Mouse (Mus musculus) spleen, postnatal 36 days (tissue): ENCODE measurements around the gene Zfp219.
A peak's percentile ranks its signal among the peaks of the same experiment; 100 is the strongest.

Experiments used
- DNase-seq, 2 experiments: peaks; one replicate each; pipeline ENCODE4 v3.0.0; 2022; ENCODE audit warnings: low spot score in 2 of 2, mixed read lengths in 1 of 2

The Zfp219 gene

DNA sequence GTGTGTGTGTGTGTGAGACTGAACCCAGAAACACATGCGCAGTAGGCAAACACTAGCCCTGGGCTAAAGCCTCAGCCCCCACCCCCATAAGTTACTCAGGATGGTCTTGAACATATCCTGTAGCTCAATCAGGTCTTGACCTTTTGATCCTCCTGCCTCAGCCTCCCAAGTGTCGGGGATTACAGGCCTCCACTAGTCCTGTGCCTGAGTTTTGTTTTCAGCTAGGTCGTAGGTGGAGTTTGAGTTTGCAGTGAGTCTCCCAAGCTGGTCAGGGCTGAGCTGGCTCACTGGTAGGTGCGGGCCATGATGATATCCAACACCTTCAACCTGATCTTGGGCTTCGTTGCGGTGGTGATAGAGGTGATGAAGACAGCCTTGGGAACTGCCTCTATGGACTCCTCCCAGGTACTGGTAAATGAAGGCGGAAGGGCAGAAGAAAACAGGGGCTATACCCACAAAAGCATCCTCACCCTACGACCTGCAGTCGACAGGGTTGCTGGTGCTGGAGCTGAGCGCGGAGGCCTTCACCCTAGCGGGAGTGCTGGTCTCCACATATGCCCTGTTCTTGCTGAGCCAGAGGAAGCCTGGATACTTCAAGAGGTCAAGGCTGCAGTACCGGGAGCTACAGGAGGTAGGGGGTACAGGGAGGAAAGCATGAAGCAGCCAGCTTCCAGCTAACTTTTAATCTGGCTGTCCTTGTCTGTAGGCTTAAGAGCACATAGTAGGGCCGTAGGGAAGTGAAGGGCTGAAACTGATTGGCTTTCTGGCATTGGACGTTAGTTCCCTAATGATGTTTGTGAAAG lies 2.1 kb downstream of the Zfp219 start:
- no peak for DNase-seq

DNA sequence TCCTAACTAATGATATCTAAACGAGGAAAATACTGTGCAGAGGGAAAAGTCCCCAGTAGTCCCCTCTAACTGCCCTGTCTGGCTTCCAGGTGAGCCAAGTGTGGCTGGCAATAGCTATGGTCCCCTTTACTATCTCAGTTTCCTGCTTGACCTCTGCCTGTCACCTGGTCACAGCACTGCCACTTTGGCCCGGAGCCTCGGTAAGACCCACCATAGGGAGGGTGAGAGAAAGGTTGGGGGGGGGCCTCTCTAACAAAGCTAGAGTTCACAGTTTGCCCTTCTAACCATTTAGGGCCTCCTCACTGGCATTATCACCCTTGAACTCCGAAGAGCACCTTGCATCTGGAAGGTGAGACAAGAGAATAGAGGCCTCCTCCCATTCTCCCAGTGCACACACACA lies 2.9 kb downstream of the Zfp219 start:
- DNase-seq, result no peak

DNA sequence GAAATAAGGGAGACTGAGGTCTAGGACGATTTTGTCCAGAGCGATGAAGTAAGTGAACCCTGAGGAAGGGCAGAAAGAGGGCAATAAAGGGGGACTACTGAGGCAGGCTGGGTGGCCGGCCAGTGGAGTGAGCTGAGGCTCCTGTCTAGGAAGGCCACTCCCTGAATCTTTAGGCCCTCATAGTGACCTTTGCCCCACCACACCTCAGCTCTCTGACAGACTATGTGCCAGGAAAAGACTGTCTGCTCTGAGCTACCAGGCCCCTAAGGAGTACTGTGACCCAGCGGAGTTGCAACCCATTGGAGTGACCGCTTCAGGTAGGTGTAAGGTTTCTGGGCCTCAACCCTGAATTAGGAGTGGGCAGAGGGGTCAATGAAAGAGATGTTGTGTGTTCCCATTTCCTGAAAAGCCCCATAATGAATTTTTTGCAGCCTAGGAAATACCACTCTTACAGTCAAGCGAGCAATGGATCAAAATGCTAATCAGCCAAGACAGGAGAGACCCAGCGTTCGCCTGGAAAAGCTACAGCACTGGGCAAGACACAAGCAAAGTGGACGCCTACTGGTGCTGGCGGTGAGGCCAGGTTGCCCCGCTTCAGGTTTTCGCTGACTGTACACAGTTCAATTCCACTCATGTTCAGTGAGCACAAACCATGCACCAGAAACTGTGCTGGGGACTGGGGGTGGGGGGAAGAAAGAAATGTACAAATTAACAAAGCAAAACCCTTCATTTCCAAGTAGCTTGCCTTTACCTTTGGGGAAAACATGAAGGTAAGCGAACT lies 3.7 kb downstream of the Zfp219 start:
- DNase-seq, result no peak

DNA sequence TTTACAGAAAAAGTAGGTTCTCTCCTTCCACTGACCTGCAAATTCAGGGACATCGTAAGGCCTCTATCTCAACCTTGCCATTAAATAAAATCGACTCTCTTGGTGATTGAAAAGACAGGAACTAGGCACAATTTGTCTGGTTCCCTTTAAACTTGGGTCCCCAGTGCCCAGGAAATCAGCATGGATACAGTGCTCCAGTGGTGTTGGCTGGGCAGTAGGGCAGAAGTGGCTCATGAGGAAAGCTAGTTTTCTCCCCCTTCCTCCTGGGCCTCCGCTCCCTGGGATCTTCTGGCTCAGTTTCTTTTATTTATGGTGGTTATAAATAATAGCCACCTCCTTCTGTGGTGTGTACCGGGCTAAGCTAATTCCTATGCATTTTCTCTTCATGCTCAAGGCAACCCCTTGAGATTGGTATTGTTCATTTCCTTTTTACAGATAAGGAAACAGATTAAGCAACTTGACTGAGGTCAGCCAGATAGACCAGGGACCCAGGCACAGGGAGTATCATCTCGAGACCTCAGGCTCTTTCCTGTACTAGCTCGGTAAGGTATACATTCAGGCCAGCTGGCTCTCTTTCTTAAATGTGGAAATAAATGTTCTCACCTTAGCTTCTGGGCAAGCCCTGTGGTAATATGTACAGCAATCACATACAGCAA lies 5.0 kb downstream of the Zfp219 start, which contains the start of gene Tmem253:
TSS of gene Tmem253 (plus strand) at position 214 of the 656 bp plus-strand sequence.
- DNase-seq, result no peak

DNA sequence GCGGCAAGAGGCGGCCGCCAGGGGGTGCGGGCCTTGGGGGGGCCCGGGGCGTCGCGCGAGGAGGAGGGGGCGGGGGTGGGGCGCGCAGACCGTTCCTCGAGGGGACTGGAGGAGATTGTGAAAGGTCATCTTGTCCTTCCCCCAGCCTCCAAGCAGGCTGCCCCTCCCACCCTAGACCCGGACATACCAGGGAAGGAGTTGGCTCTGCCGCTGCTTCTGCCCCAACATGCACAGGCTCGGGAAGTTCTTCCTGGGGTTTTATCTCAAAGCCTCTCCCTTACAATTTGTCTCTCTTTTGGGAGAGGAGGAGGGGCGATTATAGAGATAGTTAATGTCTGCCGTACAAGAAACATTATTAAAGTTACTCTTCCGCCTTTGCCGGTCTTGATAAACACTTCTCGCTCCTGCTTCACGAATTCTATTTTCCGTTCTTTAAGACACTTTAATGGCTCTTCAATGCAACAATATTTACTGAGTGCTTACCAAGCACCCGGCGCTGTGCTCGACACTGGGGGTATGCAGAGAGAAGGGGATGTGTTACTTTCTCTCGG lies 5.7 kb downstream of the Zfp219 start:
- DNase-seq, result peak; percentile 38 to 41

DNA sequence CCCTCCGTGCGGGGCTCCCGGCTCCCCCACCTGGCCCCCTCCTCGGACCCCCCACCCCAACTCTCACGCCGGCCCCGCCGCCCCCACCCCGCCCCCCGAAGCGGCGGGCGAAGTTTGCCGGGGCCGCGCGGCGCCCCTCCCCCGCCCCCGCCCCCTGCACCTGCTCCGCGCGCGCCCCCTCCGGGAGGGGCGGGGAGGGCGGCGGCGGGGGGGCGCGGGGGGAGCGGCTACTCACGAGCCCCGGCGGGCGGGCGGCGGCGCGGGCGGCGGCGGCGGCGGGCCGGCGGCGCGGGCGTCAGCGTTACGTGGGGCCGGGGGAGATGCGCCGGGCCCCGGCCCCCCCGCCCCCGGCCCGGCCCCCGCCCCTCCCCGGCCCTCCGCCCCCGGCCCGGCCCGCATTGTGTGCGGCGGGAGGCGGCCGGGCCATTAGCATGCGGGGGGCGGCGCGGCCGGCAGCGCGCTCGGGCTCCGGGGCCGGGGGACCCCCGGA lies 6.2 kb downstream of the Zfp219 start:
- no peak for DNase-seq

DNA sequence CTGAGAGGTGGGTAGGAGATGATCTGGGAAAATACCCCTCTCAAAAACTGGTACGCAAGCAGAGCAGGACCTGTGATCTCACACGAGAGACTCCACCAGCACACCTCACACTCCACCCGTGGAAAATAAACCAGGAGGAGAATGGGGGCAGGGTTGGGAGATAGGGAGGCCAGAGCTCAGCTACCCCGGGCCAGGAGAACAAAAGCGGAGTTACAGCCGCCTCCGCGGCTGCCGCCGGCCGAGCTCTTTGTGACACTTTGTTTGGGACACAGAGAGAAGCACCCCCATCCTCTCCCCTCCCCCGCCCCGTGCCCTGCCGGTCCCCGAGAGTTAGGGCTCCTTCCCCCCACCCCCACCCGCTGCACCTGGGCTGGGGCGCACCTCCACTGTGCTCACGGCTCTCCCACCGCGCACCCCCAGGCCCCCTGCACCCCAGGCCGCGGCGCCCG lies 6.7 kb downstream of the Zfp219 start:
- DNase-seq, result peak in 1 of 2 experiments; percentile 23

DNA sequence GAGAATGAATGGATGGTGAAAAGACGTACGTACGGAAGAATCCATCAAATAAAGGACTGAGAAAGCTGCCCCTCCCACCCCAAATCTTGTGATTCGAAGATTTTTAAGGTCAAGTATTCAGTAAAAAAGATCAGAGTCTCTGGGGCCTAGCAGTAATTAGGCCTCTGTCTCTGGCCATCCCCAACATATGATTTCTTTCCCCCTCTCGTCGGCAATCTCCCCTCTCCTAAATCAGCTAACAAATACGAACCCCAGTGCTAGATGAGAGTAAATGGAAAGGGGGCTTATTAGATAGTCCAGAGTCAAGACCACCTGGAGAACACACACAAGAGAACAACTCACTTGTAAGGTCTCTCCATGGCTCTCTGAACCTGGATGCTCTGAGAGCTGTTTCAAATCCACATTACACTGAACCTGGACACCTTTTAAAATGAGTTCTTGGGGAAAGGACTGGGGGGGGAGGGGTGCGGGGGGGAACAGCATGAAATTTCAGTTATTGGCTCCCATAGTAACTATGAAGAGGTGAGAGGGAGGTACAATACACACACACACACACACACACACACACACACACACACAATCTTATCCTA lies 7.4 kb downstream of the Zfp219 start:
- no peak for DNase-seq

DNA sequence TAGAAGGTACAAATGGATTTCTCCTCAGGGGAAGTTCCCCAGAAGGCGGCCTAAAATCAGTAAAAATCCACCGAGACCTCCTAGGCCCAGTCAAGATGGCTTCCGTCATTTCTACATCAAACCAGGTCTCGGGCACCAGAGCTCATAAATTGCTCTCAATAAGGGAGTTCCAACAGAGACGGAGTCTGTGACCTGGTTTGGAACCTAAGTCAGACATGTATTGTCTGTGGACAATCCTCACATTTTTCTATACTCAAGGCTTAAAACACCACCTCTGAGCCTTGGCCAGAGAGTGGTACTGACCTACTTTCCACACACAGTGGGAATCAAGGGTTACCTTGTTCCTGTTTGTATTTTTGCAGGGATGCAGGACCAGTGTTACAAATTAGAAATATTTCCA lies 8.0 kb downstream of the Zfp219 start:
- no peak for DNase-seq

DNA sequence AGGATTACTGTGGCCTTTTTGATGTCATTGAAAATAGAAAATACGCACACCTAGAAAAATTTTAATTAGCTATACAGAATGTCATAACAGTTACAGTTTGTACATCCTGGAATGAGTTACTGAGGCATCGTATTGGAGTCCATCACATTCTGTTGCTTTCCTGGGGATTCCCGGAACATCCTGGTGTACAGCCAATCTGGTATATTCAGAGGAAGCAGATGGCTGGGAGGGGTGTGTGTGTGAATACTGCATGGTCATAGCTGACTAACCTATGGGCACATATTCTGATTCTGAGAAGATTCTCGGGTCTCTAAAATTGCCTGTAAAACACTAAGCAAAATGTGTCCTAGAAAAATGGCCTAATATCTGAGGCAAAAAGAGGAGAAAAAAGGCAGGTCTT lies 8.4 kb downstream of the Zfp219 start:
- no peak for DNase-seq

DNA sequence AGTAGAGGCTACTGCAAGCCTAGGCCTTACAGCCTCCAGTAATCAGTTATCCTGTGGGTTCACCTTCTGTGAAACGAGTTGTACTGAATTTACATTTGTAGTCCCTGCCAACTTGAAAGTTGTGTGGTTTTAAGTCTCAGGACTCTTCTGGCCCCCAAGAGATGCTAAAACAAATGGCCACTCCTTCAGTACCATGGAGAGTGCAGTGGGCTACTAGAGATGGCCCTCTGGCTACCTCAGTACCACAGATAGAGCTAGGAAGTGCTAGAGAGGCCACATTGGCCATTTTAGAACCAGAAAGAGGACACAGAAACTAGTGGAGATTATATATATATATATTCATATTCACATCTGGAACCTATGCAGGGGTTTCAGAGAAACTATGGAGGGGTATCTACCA lies 8.8 kb downstream of the Zfp219 start:
- DNase-seq, result no peak

DNA sequence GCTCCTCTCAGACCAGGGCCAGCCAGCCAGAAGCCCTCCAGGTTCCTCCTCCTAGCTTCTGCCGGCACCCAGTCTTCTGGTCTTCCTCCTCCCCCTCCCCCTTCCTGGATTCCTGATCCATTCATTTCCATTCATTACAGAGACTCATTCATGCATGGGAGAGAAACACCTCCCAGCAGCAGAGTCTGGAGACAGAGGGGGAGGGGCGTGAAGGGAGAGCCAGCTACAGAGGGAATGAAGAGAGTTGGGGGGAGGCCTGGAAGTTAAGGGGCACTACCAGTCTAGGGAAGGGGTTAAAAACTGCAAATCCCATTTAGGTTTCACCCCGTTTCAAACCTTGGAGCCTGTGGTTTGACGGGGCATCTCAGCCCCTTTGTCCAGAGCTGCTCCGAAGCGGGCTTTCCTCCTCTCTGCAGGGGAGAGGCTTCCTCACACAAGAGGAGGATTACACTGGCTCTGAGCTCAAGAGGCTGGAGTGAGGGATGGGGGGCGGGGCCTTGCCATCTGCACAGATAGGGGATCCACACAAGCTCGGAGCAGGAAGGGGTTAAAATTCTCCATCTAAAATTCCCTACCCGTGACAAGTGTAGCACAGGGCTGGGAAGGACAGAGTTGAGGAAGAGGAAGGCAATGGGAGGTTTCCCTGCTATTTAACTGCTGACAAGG lies 10.0 kb downstream of the Zfp219 start:
- DNase-seq, result no peak

DNA sequence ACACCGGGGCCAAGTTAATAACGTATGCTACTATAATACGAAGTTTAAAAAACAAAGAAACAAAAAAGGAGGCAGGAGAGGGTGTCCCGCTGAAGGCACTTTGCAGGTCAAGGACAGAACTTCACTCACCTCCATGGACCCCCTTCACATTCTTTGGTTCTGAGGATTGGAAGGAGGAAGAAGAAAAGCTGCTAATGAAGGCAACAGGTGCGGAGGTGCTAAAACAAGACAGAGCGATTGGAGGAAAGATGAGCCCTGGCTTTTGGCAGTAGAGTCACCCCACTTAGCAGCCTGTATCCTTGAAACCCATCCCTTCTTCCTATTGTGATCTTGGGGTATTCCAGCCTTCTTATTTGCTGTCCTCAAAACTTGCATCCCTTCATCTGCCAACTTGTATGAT lies 10.7 kb downstream of the Zfp219 start:
- no peak for DNase-seq

DNA sequence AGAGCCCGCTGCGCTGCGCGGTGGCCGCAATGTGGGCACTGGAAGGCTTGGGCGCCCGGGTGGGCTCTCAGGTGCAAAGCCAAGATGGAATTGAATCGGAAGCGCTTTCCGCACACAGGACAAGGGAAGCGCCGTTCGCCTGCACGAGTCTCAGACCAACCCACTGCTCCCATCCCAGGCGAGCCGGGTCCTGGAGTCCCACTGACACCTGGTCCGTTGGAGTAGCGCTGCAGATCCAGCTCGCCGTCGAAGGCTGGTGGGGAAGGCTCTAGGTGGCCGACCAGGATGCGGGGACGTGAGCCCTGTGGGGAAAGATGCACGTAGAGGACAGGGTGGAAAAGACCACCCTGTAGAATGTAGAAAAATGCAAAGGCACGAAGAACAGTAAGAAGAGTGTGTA lies 11.2 kb downstream of the Zfp219 start:
- no peak for DNase-seq

DNA sequence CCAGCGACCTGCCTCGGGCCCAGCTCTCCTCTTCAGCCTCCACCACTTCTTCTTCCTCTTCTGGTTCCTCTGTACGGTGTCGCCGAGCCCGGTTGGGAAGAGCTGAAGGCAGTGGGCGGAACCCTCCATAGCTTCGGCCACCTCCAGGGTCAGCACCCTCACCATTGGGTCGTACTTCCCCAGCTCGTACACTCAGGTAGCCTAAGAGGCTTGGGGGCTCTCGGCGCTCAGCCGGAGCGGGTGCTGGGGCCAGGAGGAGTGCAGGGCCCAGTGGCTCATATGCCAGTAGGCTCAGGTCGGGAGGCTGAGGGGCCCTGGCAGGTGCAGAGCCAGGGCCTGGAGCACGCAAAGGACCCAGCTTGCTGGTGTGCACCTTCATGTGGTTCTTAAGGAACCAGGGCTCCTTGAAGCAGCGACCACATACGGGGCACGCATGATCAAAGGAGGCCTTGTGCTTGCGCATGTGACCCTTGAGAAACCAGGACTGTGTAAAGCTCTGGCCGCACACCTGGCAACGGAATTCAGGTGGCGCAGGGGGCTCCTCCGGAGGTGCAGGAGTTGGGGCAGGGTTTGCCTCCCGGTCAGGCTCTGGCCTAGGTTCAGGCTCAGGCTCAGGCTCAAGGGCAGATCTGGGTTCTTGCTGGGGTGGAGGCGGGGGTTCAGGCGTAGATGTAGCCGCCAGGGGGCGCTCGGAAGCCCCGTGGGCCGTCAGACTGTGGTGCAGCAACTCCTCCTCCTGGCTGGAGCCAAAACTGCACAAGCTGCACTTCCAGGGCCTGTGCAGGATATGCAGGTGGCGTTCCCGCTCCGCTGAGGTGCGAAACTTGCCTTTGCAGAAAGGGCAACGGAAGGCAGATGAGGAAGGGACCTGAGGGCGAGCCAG lies 12.0 kb downstream of the Zfp219 start:
- peak; percentile 83 for DNase-seq

DNA sequence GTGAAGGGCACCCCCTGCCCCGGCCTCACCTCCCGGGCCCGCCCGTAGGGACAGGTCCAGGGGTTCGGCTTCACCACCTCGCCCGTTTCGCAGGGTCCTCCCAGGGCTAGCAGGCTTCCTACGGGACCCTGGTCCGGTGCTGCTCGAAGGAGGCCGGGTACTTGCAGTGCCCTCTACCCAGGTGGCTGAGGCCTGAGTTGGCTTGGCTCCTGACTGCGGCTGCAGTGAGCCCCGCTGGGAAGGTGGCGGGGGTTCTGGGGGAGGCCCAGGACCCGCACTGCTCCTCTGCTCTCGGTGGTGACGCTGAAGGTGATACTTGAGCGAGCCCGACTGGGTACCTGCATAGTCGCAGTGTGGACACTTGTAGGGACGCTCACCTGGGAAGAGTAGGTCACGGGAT lies 13.8 kb downstream of the Zfp219 start:
- DNase-seq, result no peak

DNA sequence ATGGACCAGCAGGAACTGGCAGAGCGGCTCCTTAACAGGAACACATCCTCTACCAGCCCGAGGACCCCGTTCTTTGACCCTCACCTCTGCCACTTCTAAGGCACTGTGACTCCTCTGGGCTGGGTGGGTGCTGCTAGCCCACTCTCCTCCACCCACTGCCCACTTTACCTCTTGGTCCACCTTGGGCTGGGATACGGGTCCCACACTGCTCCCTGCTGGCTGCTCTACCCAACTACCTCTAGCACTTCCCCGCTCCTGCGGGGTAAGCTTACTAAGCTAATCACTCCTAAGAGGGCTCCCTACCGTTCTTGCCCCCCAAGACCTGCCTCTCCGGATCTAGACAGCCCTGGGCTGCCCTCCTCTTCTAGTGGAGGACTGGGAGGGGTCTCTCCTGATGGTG lies 14.3 kb downstream of the Zfp219 start:
- DNase-seq, result no peak

DNA sequence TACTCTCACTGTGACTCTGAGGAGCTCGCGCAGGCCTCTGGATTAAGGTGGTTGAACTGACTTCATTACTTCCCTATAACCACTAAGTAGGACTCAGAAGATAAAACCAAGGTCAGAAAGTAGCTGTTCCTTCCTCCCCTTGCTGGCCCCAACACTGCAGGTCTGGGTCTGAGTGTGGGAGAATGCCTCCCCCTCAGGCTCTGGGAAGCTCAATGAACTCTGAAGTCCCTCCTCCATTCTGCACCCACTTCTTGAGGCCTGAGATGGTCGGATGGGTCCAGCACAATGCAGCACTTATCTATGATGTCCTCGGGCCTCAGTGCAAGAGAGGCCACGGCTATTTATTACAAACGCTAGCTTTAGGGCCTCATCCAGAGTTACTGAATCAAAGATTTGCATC lies 14.9 kb downstream of the Zfp219 start:
- no peak for DNase-seq

DNA sequence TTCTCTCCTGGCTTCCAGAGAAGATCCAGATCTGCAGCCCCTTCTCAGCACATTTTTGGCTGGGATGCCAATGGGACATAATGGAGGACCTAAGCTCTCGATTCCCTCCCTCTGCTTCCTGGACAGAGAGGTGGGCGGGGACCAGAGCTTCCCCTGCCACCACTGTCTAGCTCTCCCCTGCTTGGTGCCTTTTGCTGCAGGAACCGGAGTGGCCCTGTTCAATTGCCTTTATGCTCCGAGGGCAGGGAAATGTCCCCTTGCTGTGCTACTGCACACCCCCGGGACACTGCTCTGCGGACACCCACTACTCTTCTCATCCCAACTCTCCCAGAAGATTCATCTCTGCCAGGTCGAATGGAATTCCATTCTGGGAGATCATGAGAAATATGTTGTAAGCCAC lies 15.4 kb downstream of the Zfp219 start:
- no peak for DNase-seq

DNA sequence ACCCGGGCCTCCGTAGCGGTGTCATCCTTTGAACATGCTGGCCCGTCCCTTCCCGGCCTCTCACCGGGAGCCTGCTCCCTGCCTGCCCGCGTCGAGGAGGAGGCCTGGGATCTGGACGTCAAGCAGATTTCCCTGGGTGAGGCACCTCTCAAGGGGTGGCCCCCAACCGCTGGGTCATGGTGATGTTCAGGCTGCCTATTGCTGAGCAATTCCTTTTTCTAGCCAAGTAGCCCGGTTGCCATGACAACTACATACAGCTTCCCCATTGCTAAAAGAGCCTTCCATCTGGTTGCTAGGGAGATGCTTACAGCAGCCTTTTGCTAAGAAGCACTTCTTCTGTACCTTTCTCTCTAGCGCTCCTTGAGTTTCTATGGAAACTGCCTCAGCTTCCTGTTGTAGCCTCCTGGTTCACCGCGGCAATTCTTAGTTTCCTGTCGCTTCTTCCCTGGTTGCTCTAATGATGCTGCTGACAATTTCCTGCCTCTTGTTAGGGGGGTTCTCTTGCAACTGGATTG lies 16.5 kb downstream of the Zfp219 start:
- no peak for DNase-seq
